Mouse (Mus musculus) intestine, embryonic 14.5 days (tissue): Measurements from ENCODE around the gene Cd3g. TPM values are rescaled to one million over a fixed set of nuclear protein-coding genes. Genes with fewer than 3 reads are reported as not detected.

Experiments
- ATAC-seq: fragments of 200-750 bp; cut with Nextera tagmentation; replicated peaks from 2 replicates; pipeline ENCODE4 v1.8.0; 2017; ENCODE audit warnings: low read depth, moderate number of reproducible peaks, moderate TSS enrichment, moderate library complexity; ENCODE audit not compliant: low FRiP score, low TSS enrichment
- DNase-seq: peaks from one replicate; pipeline ENCODE4 v3.0.0-alpha.2; 2018; ENCODE audit warnings: low spot score
- H3K27ac ChIP-seq: fragments of 300-500 bp; sonication (generic); 2 replicates; pipeline ENCODE4 v1.5.1; 2014; ENCODE audit warnings: low read depth, mild to moderate bottlenecking, control low read depth
- H3K27me3 ChIP-seq: fragments of 300-500 bp; sonication (generic); replicated peaks from 2 replicates; pipeline ENCODE4 v1.6.1; 2014; ENCODE audit warnings: low read length, control low read depth; ENCODE audit not compliant: control insufficient read depth, insufficient read depth
- H3K36me3 ChIP-seq: fragments of 300-500 bp; sonication (generic); 2 replicates; pipeline ENCODE4 v1.6.1; 2014; ENCODE audit warnings: low read length, control low read depth; ENCODE audit not compliant: control insufficient read depth, insufficient read depth
- H3K4me1 ChIP-seq: fragments of 300-500 bp; sonication (generic); replicated peaks from 2 replicates; pipeline ENCODE4 v1.6.1; 2014; ENCODE audit warnings: low read length, control low read depth, mixed read lengths; ENCODE audit not compliant: control insufficient read depth, insufficient read depth
- H3K4me2 ChIP-seq: fragments of 300-500 bp; sonication (generic); 2 replicates; pipeline ENCODE4 v1.6.1; 2014; ENCODE audit warnings: low read length
- H3K4me3 ChIP-seq: fragments of 300-500 bp; sonication (generic); 2 replicates; pipeline ENCODE4 v1.5.1; 2014; ENCODE audit warnings: low read depth, low read length, control low read depth, mixed read lengths
- H3K9ac ChIP-seq: fragments of 300-500 bp; sonication (generic); 2 replicates; pipeline ENCODE4 v1.6.1; 2014; ENCODE audit warnings: mild to moderate bottlenecking, low read length
- H3K9me3 ChIP-seq: fragments of 300-500 bp; sonication (generic); 2 replicates; pipeline ENCODE4 v1.6.1; 2016; ENCODE audit warnings: low read length, control low read depth; ENCODE audit not compliant: control insufficient read depth
- WGBS: fragments of 180-500 bp; shearing (Covaris S2); extraction: QIAGEN DNeasy Blood & Tissue Kit; methylation state at CpG from one replicate; pipeline ENCODE4 v1.1.7; 2014; 5-methylcytosine and 5-hydroxymethylcytosine counted together
- polyA plus RNA-seq: library from polyadenylated mRNA; unstranded; fragments of >200 nt; fragmentation: Nextera tagmentation; extraction: Ambion mirVana; gene quantifications from 2 replicates; pipeline ENCODE4 v1.2.1, GENCODE M21; 2014

The Cd3g gene
- polyA plus RNA-seq, result 0.35 and 0.55 TPM in 2 replicates

- Histone ChIP-seq H3K4me3 (no peak within 1 kb of the TSS), H3K27me3 (no peaks in the 10 kb centered on the region), H3K27ac (no peak within 1 kb of the TSS), H3K9me3 (no peaks in the 10 kb centered on the region), H3K9ac (no peak within 1 kb of the TSS), H3K4me2 (no peak within 1 kb of the TSS), H3K4me1 (no peaks in the 10 kb centered on the region), H3K36me3 (no peaks in the 10 kb centered on the region)
- WGBS, result 64% methylated on average over 3 of the region's 3 CpGs
- no peak for ATAC-seq
- DNase-seq, result no peak
Measured at GRCm38 (mm10) chr9:44980242-44980641, at the start of gene Cd3g. Gene Cd3g (minus strand): TSS chr9:44980431.

DNA sequence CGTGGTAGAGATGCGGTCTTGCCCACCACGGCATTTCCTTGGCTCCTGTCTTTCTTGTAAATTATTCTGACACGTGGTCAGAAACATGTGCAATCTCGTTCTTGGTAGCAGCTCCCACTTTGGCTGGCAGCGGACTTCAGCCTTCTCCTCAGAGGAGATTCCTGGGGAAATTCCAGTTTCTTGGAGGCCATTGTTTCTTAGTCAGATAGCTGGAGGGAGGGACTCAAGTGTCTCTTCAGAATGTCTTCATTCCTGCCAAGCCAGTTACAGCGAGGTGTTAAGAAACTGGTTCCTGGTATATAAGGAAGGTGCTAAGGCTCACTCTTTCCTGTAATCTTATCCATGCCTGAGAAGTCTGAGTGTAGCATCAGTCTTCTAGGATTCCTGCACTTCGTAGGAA, 47.1 kb upstream of the Cd3g start:
- no peaks in the 10 kb centered on the region for H3K27me3 ChIP-seq
- 63% methylated on average over 8 of the region's 8 CpGs for WGBS
- H3K4me1 ChIP-seq, result no peaks in the 10 kb centered on the region
- no peaks in the 10 kb centered on the region for H3K9me3 ChIP-seq
- H3K4me2 ChIP-seq, result no peak overlapping the region
- no peak overlapping the region for H3K9ac ChIP-seq
- no peaks in the 10 kb centered on the region for H3K36me3 ChIP-seq
- ATAC-seq (no peak), DNase-seq (no peak)
- no peak overlapping the region for H3K4me3 ChIP-seq
- H3K27ac ChIP-seq, result no peak overlapping the region

DNA sequence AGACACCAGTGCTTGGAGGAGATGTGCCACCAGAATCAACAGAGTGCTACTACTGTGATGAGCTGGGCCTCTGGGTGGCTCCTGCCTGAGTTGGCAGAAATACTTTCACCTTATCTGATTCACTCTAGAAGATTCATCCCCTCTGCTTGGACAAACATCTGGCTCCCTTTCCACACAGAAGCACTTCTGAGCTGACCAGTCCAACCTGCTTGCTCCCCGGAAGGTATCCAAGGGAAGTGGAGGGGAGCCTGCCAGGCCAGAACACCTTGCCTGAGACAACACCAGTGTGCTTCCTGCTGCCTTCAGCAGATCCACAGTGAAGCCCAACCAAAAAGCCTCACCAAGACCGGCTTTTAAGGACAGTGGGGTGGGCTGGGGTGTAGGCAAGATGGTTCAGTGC, 44.0 kb upstream of the Cd3g start:
- Histone ChIP-seq H3K27ac (no peak overlapping the region), H3K9ac (no peak overlapping the region), H3K27me3 (no peaks in the 10 kb centered on the region), H3K4me2 (no peak overlapping the region), H3K36me3 (no peaks in the 10 kb centered on the region), H3K9me3 (no peaks in the 10 kb centered on the region), H3K4me1 (no peaks in the 10 kb centered on the region), H3K4me3 (no peak overlapping the region)
- ATAC-seq (no peak), DNase-seq (no peak)
- WGBS, result 77% methylated on average over 2 of the region's 2 CpGs

GRCm38 (mm10) chr9:45023638-45024037, 43.4 kb upstream of the Cd3g start:
- 70% methylated on average over 3 of the region's 3 CpGs for WGBS
- Histone ChIP-seq H3K36me3 (no peaks in the 10 kb centered on the region), H3K4me3 (no peak overlapping the region), H3K9me3 (no peaks in the 10 kb centered on the region), H3K4me2 (no peak overlapping the region), H3K27me3 (no peaks in the 10 kb centered on the region), H3K9ac (no peak overlapping the region), H3K27ac (no peak overlapping the region), H3K4me1 (no peaks in the 10 kb centered on the region)
- ATAC-seq (no peak), DNase-seq (no peak)

DNA sequence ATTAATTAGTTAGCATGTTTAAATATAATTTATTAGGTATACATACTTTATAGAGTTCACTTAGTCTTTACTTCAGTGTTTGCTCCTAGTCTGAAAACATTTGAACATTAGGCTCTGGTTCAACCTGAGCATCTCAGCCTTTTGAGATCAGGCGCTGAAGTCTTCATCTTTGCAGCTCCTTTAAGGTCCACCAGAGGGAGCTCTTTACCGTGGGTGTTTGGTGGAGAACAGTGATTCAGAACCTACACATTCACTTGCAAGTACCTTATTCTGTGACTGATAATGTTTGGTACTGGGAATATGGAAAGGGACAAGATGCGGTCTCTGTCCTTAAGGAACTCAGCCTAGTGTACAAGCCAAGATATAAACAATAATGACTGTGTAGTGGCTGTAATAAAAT, 42.6 kb upstream of the Cd3g start:
- DNase-seq (peak; percentile 65), ATAC-seq (no peak)
- Histone ChIP-seq H3K4me1 (no peaks in the 10 kb centered on the region), H3K9me3 (no peaks in the 10 kb centered on the region), H3K27me3 (no peaks in the 10 kb centered on the region), H3K4me3 (no peak overlapping the region), H3K9ac (no peak overlapping the region), H3K27ac (no peak overlapping the region), H3K36me3 (no peaks in the 10 kb centered on the region), H3K4me2 (no peak overlapping the region)
- WGBS, result 9% methylated on average over 3 of the region's 3 CpGs

DNA sequence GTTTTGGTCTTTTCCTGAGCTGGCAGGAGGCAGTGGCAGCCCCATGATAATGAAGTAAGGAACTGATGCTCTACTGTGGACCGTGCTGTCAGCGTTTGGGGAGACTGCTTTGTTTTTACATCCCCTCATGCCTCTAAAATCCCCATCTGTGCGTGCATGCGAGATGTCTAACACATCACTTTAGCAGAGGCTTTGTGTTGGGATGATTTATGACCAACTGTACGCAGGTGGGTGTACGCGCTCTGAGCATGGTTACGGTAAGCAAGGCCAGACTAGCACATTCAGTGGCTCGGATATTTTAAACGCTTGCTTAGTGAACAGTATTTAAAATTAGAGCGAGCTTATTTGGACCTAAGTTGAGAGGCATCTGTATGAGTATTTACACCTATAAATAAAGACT, 37.8 kb upstream of the Cd3g start:
- H3K4me2 ChIP-seq, result no peak overlapping the region
- no peaks in the 10 kb centered on the region for H3K4me1 ChIP-seq
- 76% methylated on average over 11 of the region's 11 CpGs for WGBS
- H3K4me3 ChIP-seq, result no peak overlapping the region
- no peak overlapping the region for H3K27ac ChIP-seq
- H3K9me3 ChIP-seq, result no peaks in the 10 kb centered on the region
- ATAC-seq (no peak), DNase-seq (no peak)
- H3K27me3 ChIP-seq, result no peaks in the 10 kb centered on the region
- H3K9ac ChIP-seq, result no peak overlapping the region
- no peaks in the 10 kb centered on the region for H3K36me3 ChIP-seq

- DNase-seq (no peak), ATAC-seq (no peak)
- H3K4me2 ChIP-seq, result no peak overlapping the region
- no peak overlapping the region for H3K4me3 ChIP-seq
- no peaks in the 10 kb centered on the region for H3K27me3 ChIP-seq
- 65% methylated on average over 3 of the region's 3 CpGs for WGBS
- no peaks in the 10 kb centered on the region for H3K9me3 ChIP-seq
- H3K36me3 ChIP-seq, result no peaks in the 10 kb centered on the region
- H3K4me1 ChIP-seq, result no peaks in the 10 kb centered on the region
- H3K9ac ChIP-seq, result no peak overlapping the region
- no peak overlapping the region for H3K27ac ChIP-seq
Measured at GRCm38 (mm10) chr9:45015841-45016240, 35.6 kb upstream of the Cd3g start.

GRCm38 (mm10) chr9:45014879-45015278, 34.6 kb upstream of the Cd3g start:
- no peak for DNase-seq
- Histone ChIP-seq H3K27ac (no peak overlapping the region), H3K4me2 (no peak overlapping the region), H3K36me3 (no peaks in the 10 kb centered on the region), H3K9me3 (no peaks in the 10 kb centered on the region), H3K9ac (no peak overlapping the region), H3K4me3 (no peak overlapping the region), H3K4me1 (no peaks in the 10 kb centered on the region), H3K27me3 (no peaks in the 10 kb centered on the region)
- ATAC-seq, result no peak
- 46% methylated on average over 2 of the region's 2 CpGs for WGBS

GRCm38 (mm10) chr9:45011291-45011690, 31.1 kb upstream of the Cd3g start:
- no peak overlapping the region for H3K9ac ChIP-seq
- no peak overlapping the region for H3K27ac ChIP-seq
- H3K27me3 ChIP-seq, result no peaks in the 10 kb centered on the region
- H3K9me3 ChIP-seq, result no peaks in the 10 kb centered on the region
- 44% methylated on average over 6 of the region's 6 CpGs for WGBS
- no peaks in the 10 kb centered on the region for H3K36me3 ChIP-seq
- H3K4me2 ChIP-seq, result no peak overlapping the region
- H3K4me1 ChIP-seq, result no peaks in the 10 kb centered on the region
- DNase-seq (no peak), ATAC-seq (no peak)
- no peak overlapping the region for H3K4me3 ChIP-seq
